Mouse (Mus musculus) kidney, postnatal 10 days (tissue): Measurements from ENCODE around the gene Fcrl5.
"Not testable (repeated sequence)": the region's sequence is repeated elsewhere in the genome, so short reads cannot be mapped to it uniquely, and the experiment has no call there.

Experiments
- DNase-seq: peaks from one replicate; pipeline ENCODE4 v3.0.0; 2021; ENCODE audit warnings: mixed read lengths

Fcrl5 gene

DNA sequence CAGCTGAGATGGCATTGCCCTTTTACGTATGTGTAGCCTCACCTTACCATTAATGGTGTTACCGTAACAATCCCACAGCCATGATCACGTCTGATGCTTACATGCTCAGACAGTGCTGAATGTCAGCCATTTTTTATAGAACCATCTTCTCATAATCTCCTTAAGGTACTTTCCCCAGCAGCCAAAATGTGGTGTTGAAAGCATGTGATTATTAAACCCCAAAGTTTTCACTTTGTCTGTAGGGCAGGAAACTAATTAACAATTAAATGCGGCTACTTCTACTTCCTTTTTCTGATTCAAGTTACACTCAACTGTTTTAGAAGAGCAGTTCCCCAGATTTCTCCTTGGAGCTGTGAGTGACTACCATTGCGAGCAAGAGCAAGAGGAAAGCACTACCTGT is at the start of gene Fcrl5:
Gene Fcrl5, plus strand, starts transcription at position 295 of the 400 bp plus-strand sequence.
- DNase-seq: no peak

DNA sequence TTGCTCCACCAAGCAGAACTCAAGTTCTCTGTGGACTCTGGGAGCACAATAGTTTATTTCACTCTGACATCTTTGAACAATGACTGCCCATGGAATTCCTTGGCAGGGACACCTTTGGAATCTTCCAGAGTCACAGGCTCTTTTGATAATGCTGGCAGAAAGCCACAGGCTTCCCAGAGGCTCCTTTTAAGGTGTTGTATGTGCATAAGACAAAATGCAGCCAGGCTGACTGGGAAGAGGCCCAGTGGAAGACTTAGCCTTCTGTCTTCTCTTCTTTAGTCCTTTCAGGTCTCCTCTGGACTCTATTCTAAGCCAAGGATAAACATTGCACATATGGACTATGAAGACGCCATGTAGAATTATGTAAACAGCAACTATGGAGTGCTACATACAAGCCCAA is 44.6 kb upstream of the Fcrl5 start:
- no peak for DNase-seq

DNA sequence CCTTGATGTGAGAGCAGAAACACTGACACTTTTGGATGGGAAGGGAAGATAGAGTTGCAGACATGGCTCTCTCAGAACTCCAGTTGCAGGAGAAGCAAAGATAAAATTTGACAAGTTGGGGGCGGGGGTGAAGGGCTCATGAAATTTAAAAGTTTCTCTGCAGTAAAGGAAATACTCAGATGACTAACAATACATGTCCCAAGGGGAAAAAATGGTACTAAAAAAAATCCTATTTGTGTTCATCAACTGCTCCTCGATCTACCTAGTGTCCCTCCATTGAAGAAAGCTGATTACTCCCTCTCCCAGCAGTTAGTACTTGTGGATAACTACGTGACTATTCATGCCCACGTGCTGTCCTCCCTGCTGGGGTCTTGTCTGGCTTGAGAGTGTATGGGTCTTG is 36.8 kb upstream of the Fcrl5 start:
- DNase-seq: no peak

DNA sequence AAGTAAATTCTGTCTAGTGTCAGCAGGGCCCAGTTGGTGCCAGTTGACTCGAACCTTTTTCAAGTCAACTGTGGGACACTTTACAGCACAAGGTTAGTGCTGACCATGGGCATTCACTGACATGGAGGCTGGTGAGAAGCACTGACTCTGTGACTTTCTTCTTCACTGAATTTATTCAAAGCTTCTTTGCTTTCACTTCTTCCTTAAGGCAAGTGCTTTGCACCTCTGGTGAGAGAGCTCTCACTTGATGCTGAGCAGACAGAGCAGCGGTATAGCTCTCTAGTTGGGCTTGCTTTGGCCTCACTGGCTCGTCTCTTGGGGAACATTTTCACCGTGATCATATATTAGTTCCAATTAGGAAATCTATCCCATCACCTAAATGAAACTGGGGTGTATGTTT is 35.7 kb upstream of the Fcrl5 start:
- no peak for DNase-seq

DNA sequence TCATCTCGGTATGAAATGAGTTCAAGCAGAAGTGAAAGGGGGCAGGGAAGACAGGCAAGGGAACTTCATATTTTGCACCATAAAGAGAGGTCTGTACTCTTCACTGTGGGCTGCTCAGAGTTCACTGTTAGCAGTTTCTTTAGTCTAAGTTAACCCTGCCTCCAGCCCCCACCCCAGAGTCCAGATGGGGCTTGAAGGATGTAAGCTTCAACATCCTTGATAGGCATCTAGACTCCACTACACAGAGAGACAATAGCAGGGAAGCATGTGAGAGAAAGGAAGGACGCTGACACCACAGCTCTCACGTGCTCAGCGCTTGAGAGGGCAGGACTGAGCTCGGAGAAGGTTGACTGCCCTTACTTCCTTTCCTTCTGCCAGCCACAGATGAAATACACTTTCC is 34.3 kb upstream of the Fcrl5 start:
- peak; percentile 14 for DNase-seq

DNA sequence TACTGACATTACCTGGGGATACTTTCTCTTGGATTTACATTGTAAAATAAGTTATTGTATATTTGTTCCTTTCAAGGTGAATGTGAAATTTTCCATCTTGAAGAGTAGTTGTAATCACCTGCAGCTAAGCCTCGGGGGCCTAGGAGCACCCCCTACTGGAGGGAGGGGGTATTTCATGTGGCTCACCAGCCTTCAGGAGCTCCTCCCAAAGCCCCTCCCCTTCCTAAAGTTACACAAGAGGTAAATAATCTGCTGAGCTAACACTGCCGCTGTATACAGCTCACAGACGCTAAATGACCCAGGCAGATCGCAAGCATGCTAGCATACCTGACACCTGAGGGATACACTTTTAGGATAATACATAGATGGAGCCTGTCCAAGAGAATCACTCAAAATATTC is 27.4 kb upstream of the Fcrl5 start:
- no peak for DNase-seq

DNA sequence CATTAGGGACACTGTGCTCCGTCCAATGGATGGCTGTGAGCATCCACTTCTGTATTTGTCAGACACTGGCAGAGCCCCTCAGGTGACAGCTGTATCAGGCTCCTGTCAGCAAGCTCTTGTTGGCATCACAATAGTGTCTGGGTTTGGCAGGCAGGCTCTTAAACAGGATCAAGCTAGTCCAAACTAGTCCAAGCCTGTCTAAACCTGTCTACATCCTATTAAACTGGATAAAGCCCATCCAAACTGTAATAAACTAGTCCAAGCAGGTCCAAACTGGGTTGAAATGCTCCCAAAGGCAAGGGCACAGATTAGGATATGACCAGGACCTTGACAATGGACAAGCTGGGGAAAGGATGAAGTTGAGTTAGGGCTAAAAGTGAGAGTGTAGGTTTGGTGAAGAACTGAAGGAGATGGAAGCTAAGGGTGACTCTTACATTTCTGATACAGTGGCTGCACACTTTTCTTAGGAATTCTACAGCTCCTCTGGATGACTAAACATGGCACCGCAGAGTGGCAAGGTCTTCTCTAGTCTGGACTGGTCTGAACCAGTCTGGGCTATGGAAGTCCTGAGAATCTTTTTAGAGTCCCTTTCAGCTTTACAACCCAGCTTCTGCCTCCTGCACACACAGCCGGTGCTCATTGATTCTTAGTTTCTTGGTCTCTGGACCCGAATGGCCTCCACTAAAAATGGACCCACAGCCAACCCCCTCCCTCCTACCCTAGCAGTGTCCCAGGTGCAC is 26.2 kb upstream of the Fcrl5 start:
- no peak for DNase-seq

DNA sequence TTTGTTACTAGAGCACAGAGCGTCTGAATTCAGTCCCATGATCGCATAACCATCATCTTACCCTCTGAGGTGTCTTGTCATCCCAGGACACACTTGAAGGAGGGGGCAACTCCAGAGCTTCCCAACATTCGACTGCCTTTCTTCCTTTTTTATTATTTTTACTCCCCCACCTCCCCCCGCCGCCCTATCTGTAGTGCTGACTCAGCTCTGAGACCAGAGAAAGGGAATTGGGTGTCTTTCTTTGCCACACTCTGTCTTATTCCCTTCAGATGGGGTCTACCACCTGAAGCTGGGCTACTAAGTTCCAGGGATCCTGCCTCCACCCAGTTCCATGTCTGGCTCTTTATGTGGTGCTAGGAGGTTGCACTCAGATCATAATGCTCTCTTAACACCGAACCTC is 25.0 kb upstream of the Fcrl5 start:
- no peak for DNase-seq

DNA sequence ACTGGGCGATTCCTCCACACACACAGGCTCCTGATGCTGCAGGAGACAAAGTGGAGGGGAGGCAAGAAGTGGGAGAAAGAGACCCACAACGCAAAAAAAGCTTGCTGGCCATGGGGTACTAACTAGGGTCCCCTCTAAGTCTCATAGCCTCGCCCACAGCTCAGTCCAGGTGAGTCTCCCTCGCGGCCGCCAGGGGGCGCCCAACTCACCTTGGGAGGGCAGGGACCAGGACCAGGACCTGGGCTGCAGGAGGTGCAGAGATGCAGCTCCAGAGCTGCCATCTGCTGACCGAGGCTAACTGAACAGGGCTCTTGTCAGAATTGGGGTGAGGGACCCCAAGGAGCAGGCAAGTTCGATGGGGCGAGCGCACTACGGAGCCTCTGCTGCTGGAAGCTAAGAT is 24.4 kb upstream of the Fcrl5 start:
- DNase-seq: peak; percentile 55

DNA sequence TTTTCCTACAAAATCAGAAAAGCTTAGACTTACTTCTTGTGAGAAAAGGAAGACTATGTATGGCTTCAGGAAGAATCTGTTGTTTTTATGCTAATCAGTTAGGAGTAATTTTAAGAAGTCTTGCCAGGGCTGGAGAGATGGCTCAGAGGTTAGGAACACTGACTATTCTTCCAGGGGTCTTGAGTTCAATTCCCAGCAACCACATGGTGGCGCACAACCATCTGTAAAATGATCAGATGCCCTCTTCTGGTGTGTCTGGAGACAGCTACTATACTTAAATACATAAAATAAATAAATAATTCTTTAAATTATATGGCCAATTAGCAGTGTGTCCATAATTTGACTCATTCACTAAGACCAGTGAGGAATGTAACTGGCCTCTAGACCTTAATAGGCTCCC is 14.9 kb upstream of the Fcrl5 start:
- DNase-seq: no peak

DNA sequence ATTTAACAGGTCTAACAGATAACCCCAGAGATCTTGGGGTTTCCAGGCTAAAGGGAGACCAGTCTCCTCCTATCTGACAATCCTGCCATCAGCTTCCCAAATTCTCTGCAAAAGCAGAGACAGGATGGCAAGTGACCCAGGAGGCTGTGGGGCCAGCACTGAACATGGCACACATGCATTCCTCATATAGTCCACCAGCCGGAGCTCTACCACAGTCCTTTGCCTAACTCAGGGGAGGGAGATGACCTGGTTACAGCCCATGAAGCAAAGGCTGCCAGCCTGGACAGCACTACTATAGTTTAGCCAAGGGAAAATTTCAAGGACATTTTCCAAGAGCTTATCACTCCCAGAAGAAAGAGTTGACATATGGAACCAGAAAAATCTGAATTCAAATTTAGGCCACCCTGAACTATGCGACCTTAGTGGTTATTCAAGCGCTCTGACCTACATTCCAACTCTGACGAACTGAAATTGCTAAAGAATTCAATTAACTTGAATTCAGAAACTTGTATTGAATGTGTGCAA is 13.1 kb upstream of the Fcrl5 start:
- no peak for DNase-seq

DNA sequence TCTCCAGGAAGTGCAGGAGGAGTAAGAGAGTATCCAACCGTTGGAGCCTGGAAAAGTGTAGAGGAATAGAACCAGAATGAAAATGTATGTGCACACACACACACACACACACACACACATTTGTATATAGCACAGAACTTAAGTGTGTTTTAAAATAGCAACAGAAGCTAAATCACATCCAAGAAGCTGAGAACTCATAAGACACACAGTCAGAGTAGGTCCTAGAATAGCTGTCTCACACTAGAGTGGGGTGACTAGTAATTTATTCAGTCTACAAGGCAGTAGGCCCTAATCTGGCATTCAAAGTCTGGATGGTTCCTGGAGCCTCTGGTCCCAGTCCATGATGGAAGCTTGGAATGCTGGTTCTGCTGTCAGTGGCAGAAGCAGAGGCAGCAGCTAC is 5.0 kb downstream of the Fcrl5 start:
- DNase-seq: no peak

DNA sequence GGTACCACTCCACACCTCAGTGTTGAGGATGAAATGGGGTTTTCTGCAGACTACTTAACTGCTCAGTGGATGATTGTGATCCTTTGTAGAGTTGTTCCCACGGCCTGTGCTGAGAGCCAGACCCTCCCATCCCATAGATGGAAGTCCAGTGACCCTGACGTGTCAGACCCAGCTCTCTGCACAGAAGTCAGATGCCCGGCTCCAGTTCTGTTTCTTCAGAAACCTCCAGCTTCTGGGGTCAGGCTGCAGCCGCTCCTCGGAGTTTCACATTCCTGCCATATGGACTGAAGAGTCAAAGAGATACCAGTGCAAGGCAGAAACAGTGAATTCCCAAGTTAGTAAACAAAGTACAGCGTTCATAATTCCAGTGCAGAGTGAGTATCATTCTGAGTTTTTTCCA is 8.4 kb downstream of the Fcrl5 start:
- DNase-seq: no peak

DNA sequence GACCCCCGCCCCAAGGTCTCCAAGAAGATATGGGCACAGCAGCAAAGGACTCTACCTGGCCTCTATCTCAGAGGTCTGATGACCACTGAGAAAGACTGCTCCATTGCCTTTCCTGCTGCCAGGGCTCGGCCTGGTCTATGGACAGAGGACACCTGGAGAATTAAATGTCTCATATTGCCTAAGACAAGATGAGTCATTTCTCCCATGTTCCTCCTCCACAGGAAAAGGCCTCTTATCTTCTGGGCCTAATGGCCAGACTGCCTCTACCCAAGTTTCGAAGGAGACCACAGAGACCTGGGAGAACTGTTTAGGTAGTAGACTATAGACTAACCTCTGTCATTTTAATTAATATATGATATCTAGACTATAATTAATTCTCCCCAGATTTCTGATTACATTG is 29.9 kb downstream of the Fcrl5 start:
- DNase-seq: no peak

DNA sequence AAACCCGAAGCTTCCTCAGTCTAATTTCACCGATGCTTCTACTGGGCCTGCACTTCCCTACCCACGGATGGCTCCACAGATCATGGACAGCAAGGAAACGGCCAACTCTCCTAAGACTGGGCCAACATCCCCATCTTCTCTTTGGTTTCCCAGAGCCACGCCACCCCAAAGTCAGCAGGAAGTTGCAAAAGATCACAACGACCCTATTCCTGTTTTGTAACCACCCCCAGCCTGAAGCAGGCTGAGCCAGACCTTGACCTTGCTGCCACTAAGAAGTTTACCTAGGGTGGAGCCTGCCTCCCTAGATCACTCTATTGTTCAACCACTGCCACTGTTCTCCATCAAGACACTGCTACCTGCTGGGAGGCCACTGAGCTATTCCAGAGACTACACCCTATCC is 31.4 kb downstream of the Fcrl5 start:
- no peak for DNase-seq

DNA sequence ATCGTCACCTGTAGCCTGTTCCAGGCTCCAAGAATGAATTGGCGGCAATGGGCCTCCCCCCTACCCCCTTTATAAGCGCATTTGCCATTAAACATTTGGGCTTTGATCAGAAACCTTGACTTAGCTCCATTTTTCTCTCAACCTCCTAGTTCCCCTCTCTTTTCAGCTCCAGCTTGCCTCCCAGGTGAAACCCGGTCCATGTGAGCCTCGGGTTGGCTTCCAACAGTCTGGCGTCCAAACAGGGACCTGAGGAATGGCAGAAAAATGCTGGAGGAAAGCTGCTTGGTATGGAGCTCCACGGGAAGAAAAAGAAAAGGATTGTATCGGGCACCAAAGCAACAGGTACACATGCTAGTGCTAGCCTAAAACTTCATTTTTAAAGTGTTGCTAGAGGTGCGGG is 31.8 kb downstream of the Fcrl5 start:
- DNase-seq: no peak

DNA sequence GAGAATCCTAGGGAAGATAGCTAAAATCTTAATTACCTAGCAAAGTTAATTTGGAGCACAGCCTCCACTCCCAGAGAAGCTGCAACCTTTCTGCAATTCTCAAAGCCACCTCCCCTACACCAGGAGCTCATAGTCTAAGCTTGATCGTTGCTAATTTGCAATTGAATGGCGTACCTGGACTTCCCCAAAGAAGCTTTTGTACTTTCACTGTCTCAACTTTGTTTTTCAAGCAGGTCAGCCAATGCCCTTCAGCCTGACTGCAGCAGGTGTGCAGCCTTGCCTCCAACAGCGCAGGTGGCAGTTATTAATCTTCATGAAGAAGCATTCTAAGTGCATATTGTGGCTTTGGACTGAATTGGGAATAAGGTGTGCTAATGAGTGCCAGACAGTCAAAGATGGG is 42.4 kb downstream of the Fcrl5 start:
- not testable (repeated sequence) for DNase-seq

DNA sequence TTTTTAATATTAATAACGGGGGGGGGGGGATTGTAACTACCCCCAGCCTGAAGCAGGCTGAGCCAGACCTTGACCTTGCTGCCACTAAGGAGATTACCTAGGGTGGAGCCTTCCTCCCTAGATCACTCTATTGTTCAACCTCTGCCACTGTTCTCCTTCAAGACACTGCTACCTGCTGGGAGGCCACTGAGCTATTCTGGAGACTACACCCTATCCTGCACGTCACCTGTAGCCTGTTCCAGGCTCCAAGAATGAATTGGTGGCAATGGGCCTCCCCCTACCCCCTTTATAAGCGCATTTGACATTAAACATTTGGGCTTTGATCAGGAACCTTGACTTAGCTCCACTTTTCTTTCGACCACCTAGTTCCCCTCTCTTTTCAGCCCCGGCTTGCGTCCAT is 43.0 kb downstream of the Fcrl5 start:
- not testable (repeated sequence) for DNase-seq

DNA sequence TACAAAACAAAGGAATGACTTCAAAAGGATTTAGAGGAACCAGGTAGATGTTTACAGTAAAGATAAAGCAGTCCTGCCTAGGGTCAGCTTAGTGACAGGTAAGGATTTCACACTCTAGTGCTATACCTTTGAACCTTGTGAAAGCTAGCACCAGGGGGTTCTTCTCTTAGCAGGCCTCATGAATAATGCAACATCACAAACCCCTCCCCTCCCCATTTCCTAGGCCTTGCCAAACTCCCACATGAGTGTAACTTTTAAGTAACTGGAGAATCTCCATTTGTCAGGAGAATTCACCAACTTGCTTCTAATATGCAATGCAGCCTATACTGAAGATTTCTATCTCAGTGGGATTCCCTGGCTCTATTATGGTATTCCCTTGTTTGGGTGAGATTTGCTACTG is 43.7 kb downstream of the Fcrl5 start:
- not testable (repeated sequence) for DNase-seq

DNA sequence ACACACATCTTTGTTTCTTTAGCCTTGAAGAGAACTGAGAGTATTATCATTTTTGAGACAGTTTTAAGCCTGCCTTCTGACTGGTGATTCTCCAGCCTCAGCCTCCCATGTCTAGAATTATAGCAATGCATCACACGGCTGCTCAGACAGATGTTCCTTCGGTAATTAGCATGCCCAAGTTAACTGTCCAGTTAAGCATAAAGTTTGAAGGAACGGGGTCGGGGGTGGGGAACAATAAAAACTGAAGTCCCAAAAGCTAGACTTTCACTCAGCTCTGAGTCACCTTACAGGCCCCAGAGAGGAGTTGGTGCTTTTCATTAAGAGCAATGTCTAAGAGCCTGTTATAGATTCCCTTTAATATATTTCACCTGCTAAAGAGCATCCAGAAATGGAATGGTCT is 51.8 kb downstream of the Fcrl5 start:
- DNase-seq: no peak

DNA sequence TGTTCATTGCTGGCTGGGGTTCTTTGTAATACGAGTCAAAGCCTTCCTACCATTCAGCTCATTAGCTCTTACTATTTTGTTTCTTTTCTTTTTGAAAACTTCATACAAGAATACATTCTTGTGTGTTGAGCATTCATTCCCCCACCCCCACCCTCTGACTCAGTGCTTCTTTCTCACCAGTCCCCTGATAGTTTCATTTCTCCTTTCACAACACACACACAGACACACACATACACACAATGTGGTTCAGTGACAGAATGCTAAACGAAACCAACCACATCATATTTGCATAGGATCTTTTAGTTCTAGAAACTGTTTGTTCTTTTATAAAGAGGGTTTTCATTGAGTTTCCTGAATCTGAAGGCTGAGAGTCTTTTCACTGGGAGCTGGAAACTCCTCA is 52.3 kb downstream of the Fcrl5 start:
- DNase-seq: no peak

DNA sequence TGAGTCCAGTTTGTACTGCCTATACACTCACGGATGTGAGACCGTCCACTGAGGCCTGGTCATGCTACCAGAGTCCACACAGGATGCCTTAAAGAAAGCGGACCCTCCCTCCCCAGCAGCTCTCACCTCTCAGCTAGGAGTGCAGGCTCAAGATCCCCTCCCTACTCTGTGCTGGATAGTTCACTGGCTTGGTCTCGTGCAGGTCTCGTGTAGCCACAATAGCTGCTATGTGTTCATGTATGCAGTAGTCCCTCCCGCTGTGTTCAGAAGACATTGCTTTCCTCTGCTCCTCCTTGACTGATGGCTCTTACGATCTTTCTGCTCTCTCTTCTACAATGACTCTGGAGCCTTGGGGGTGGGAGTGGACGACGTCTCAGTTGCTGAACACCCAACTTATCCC is 62.7 kb downstream of the Fcrl5 start:
- DNase-seq: no peak

DNA sequence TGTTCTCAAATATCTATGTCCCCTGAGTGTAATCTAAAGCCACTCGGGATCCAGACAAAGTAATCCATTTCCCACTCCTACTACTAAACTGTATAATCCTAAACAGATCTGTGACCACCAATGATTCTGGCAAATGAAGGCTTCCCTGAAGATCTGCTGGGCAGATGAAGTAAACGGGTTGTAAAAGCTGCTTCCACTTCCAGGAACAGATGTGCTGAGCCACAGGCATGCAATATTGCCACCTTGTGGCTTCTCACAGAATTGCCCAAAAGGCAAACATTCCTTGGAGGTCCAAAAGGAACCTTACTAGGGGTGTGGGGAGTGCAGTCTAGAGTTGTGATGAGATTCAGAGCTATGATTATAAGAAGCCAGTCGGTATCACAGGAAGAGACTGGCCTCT is 63.5 kb downstream of the Fcrl5 start:
- peak; percentile 85 for DNase-seq

DNA sequence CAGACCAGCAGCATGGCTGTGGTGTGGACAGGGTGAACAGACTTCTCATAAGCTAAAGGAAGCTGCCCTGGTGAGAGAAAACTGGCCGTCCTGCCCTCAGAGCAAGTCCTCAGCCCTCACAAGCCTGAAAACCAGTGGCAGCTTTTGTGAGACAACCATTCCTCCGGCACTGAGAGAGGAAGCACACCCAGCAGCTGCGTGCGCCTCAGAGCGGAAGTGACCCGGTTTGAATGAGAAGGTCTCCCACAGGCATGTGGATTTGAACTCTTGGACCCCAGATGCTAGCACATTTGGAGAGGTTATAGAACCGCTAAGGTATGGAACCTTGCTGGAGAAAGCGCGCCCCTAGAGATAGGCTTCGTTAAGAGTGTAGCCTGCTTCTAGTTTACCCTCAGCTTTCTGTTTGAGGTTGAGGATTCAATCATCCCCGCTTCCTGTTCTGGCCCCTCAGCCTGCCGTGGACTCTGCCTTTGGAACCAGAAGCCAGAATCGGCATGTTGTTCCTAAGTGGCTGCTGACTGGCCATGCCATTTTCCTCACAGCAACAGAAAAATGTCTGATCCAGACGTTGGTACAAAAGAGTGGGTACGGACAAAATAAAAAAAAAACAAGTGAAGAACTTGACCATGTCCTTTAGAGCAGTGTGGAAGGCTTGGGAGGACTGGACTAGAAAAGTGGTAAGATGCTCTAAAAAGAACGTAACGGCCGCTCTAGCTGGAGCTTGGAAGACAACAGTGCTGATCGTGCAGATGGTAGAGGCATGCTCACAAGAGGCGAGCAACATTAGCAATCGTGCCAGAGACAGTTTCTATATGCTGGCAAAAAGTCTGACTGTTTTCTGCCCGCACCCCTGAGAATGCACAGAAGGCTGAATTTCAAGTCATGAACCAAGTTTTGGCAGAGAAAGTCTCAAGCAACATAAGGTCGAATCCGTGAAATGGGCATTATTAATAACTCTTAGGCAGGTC is 64.8 kb downstream of the Fcrl5 start:
- no peak for DNase-seq
